Mouse (Mus musculus): ENCODE results near the gene Src.

DNA sequence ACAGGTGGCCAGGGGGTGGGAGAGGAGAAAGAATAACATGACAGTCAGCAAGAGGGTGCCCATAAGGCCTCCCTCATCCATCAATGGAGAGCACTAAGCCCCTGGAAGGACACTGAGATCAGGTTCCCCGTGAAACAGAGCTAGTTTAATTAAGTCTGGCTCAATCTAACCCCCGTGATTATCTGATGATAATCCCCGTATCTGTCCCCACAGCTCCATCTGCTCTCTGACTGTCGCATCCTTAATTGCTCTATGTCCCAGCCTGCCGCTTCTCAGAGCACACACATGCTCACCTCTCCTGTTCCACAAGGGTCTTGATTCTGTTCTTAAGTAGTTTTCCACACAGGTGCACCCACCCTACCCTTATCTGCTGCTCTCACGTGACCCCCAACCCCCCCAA, 99.3 kb downstream of the Src start:
- TF ChIP-seq POLR2A (IDR thresholded peaks at IDR 0.05; ENCODE audit: extremely low read depth, insufficient read depth, low read length) (no peak), CTCF (IDR thresholded peaks at IDR 0.05; ENCODE audit: extremely low read depth, insufficient read depth, low read length) (no peak)

Measured in cortical plate, adult 2 months (tissue).